Mouse (Mus musculus): Measurements from ENCODE around the gene Fam170b.

GRCm38 (mm10) chr14:32827165-32827564, 6.6 kb upstream of the Fam170b start:
- TF ChIP-seq CTCF (IDR thresholded peaks at IDR 0.05; ENCODE audit: low read depth): no peak
- no peak for TF ChIP-seq EP300 (IDR thresholded peaks at IDR 0.05; ENCODE audit: low read depth)

All from liver, embryonic 14.5 days (tissue).